Mouse (Mus musculus): Measurements from ENCODE around the gene Cyth1. TPM values are rescaled to one million over a fixed set of nuclear protein-coding genes. Genes with fewer than 3 reads are reported as not detected.

Gene Cyth1
- polyA plus RNA-seq, 1 experiment from 2014 or later = 4.1 TPM

- Histone ChIP-seq H3K27ac (ENCODE audit: low read length) (no peak overlapping the region), H3K9me3 (replicated peaks; ENCODE audit: control insufficient read depth, low read length) (no peaks in the 10 kb centered on the region), H3K4me3 (ENCODE audit: low read depth, low read length) (no peak overlapping the region), H3K27me3 (ENCODE audit: control insufficient read depth, insufficient read depth, low read depth, low read length) (no peaks in the 10 kb centered on the region), H3K9ac (ENCODE audit: low read depth, low read length) (no peak overlapping the region), H3K36me3 (ENCODE audit: control insufficient read depth, insufficient read depth) (no peaks in the 10 kb centered on the region), H3K4me1 (ENCODE audit: control insufficient read depth, low read depth, low read length) (peaks cover 27% of the 10 kb centered on the region), H3K4me2 (ENCODE audit: low read depth, low read length) (peak overlapping the region; percentile 39; the same call in 1 of the 2 replicates)
- 43% methylated on average over 9 of the region's 9 CpGs for WGBS (ENCODE audit: insufficient replicate concordance)
- no peak for ATAC-seq (ENCODE audit: low read depth)
Measured at GRCm38 (mm10) chr11:118201833-118202409, 46.5 kb downstream of the Cyth1 start.

DNA sequence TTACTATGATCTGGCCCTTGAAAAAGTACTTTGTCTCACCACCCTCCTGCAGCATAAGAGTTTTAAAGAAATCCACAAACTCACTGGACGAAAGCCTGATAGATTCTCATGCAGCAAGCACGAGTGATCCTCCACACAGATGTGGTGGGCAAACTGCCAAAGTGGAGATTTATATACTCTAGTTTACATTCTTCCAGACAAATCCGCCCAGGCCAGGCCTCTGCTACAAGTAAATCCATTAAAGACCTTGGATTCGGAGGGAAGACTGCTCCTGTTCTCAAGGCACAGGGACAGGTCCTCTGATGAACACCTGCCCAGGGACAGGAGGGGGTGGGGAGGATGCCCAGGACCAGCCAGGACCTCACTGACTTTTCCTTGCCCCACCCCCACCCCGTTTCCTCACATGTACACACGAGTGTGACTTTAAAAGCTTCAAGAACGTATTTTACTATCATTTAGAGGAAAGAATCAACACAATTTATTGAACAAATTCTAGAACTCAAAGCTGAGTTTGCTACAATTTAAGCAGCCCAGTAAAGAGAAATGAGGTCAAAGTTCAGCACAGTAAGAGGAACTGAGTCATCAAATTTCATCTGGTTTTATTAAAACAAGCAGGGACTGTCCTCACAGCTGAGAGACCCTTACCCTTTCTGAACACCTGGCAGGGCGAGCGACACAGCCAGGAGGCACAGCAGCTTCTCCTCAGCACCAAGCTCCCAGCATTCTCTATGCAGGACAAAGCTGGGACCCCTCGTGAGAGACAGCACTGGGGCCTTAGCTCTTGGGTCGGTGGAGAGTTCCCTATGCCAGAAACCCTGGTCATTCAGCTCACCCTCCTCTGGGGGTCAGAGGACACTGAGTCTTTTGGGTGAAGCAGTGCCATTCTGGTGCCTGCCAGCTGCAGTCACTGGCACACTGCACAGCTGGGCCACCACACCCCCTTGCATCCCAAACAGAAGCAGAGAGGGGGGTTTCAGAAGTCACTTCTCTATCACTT is 47.3 kb downstream of the Cyth1 start:
- H3K27me3 ChIP-seq (ENCODE audit: control insufficient read depth, insufficient read depth, low read depth, low read length) = no peaks in the 10 kb centered on the region
- H3K4me3 ChIP-seq (ENCODE audit: low read depth, low read length) = no peak overlapping the region
- no peak overlapping the region for H3K4me2 ChIP-seq (ENCODE audit: low read depth, low read length)
- H3K9ac ChIP-seq (ENCODE audit: low read depth, low read length) = no peak overlapping the region
- no peak for ATAC-seq (ENCODE audit: low read depth)
- H3K9me3 ChIP-seq (replicated peaks; ENCODE audit: control insufficient read depth, low read length) = no peaks in the 10 kb centered on the region
- no peak overlapping the region for H3K27ac ChIP-seq (ENCODE audit: low read length)
- no peaks in the 10 kb centered on the region for H3K36me3 ChIP-seq (ENCODE audit: control insufficient read depth, insufficient read depth)
- 43% methylated on average over 11 of the region's 11 CpGs for whole genome bisulfite sequencing (ENCODE audit: insufficient replicate concordance)
- peaks cover 27% of the 10 kb centered on the region for H3K4me1 ChIP-seq (ENCODE audit: control insufficient read depth, low read depth, low read length)

GRCm38 (mm10) chr11:118198296-118198600 is 50.1 kb downstream of the Cyth1 start:
- peaks cover 29% of the 10 kb centered on the region for H3K4me1 ChIP-seq (ENCODE audit: control insufficient read depth, low read depth, low read length)
- no peaks in the 10 kb centered on the region for H3K27me3 ChIP-seq (ENCODE audit: control insufficient read depth, insufficient read depth, low read depth, low read length)
- no peak overlapping the region for H3K9ac ChIP-seq (ENCODE audit: low read depth, low read length)
- no peak for ATAC-seq (ENCODE audit: low read depth)
- H3K27ac ChIP-seq (ENCODE audit: low read length) = no peak overlapping the region
- H3K9me3 ChIP-seq (replicated peaks; ENCODE audit: control insufficient read depth, low read length) = no peaks in the 10 kb centered on the region
- H3K36me3 ChIP-seq (ENCODE audit: control insufficient read depth, insufficient read depth) = no peaks in the 10 kb centered on the region
- WGBS (ENCODE audit: insufficient replicate concordance) = 65% methylated on average over 2 of the region's 2 CpGs
- no peak overlapping the region for H3K4me3 ChIP-seq (ENCODE audit: low read depth, low read length)
- no peak overlapping the region for H3K4me2 ChIP-seq (ENCODE audit: low read depth, low read length)

- no peak for ATAC-seq (ENCODE audit: low read depth)
- H3K4me1 ChIP-seq (ENCODE audit: control insufficient read depth, low read depth, low read length) = peaks cover 24% of the 10 kb centered on the region
- H3K27me3 ChIP-seq (ENCODE audit: control insufficient read depth, insufficient read depth, low read depth, low read length) = no peaks in the 10 kb centered on the region
- H3K9me3 ChIP-seq (replicated peaks; ENCODE audit: control insufficient read depth, low read length) = no peaks in the 10 kb centered on the region
- no peak overlapping the region for H3K4me2 ChIP-seq (ENCODE audit: low read depth, low read length)
- no peaks in the 10 kb centered on the region for H3K36me3 ChIP-seq (ENCODE audit: control insufficient read depth, insufficient read depth)
- no peak overlapping the region for H3K27ac ChIP-seq (ENCODE audit: low read length)
- H3K9ac ChIP-seq (ENCODE audit: low read depth, low read length) = no peak overlapping the region
- 61% methylated on average over 13 of the region's 13 CpGs for WGBS (ENCODE audit: insufficient replicate concordance)
- H3K4me3 ChIP-seq (ENCODE audit: low read depth, low read length) = no peak overlapping the region
Measured at GRCm38 (mm10) chr11:118197508-118198295, 50.7 kb downstream of the Cyth1 start.

DNA sequence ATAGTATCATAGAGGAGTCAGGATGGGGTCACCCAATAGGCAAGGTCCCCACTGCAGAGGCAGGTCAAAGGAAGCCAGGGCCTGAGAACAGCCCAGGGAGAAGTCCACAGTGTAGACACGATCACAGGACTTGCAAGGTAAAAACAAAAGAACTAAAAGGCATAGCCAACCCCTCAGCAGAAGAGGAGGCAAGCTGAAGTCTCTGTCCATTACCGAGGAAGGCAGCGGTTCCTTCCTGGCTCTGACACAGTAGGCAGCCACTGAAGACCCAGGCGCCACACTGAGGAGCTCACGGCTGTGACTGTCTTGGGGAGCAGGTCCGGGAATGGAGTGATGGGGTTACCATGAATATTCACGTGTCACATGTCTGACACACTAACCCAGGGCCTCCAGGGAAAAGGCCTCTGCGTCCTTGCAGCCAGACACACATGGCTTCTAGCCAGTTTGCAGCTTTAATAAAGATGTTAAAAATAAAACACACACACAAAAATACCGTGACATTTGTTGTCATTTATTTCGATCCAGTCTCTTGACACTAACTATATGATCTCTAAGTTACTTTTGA is 51.5 kb downstream of the Cyth1 start:
- Histone ChIP-seq H3K36me3 (ENCODE audit: control insufficient read depth, insufficient read depth) (no peaks in the 10 kb centered on the region), H3K4me3 (ENCODE audit: low read depth, low read length) (no peak overlapping the region), H3K4me2 (ENCODE audit: low read depth, low read length) (no peak overlapping the region), H3K4me1 (ENCODE audit: control insufficient read depth, low read depth, low read length) (peaks cover 16% of the 10 kb centered on the region), H3K9me3 (replicated peaks; ENCODE audit: control insufficient read depth, low read length) (no peaks in the 10 kb centered on the region), H3K9ac (ENCODE audit: low read depth, low read length) (no peak overlapping the region), H3K27me3 (ENCODE audit: control insufficient read depth, insufficient read depth, low read depth, low read length) (no peaks in the 10 kb centered on the region), H3K27ac (ENCODE audit: low read length) (no peak overlapping the region)
- ATAC-seq (ENCODE audit: low read depth) = no peak
- WGBS (ENCODE audit: insufficient replicate concordance) = 61% methylated on average over 10 of the region's 10 CpGs

- ATAC-seq (ENCODE audit: low read depth) = no peak
- Histone ChIP-seq H3K27me3 (ENCODE audit: control insufficient read depth, insufficient read depth, low read depth, low read length) (no peaks in the 10 kb centered on the region), H3K27ac (ENCODE audit: low read length) (no peak overlapping the region), H3K36me3 (ENCODE audit: control insufficient read depth, insufficient read depth) (no peaks in the 10 kb centered on the region), H3K9ac (ENCODE audit: low read depth, low read length) (no peak overlapping the region), H3K9me3 (replicated peaks; ENCODE audit: control insufficient read depth, low read length) (no peaks in the 10 kb centered on the region), H3K4me2 (ENCODE audit: low read depth, low read length) (no peak overlapping the region), H3K4me3 (ENCODE audit: low read depth, low read length) (no peak overlapping the region), H3K4me1 (ENCODE audit: control insufficient read depth, low read depth, low read length) (peaks cover 7% of the 10 kb centered on the region)
- WGBS (ENCODE audit: insufficient replicate concordance) = 68% methylated on average over 14 of the region's 14 CpGs
Measured at GRCm38 (mm10) chr11:118193390-118194147, 54.8 kb downstream of the Cyth1 start.

- Histone ChIP-seq H3K36me3 (ENCODE audit: control insufficient read depth, insufficient read depth) (no peaks in the 10 kb centered on the region), H3K4me3 (ENCODE audit: low read depth, low read length) (no peak overlapping the region), H3K4me2 (ENCODE audit: low read depth, low read length) (no peak overlapping the region), H3K4me1 (ENCODE audit: control insufficient read depth, low read depth, low read length) (peaks cover 7% of the 10 kb centered on the region), H3K9me3 (replicated peaks; ENCODE audit: control insufficient read depth, low read length) (no peaks in the 10 kb centered on the region), H3K27me3 (ENCODE audit: control insufficient read depth, insufficient read depth, low read depth, low read length) (no peaks in the 10 kb centered on the region), H3K27ac (ENCODE audit: low read length) (no peak overlapping the region), H3K9ac (ENCODE audit: low read depth, low read length) (no peak overlapping the region)
- ATAC-seq (ENCODE audit: low read depth) = no peak
- 68% methylated on average over 5 of the region's 5 CpGs for WGBS (ENCODE audit: insufficient replicate concordance)
Measured at GRCm38 (mm10) chr11:118192973-118193372, 55.4 kb downstream of the Cyth1 start.

DNA sequence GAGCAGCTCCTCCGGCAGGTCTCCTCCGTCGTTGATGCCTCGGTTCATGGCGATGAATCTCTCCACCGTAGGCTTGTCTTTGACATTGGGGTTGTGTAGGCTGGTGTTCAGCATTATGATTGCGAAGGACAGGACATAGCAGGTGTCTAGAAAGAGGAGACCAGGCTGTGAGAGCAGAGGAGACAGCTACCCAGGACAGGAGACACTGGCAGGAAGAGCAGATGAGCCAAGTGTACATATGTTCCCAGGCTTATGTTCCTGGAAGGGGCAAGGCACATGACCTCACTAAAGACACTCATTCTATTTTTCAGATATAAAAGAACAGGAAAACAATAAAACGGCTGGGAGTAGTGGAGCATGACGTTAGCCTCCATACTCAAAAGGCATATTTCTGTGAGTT is 65.6 kb downstream of the Cyth1 start:
- no peaks in the 10 kb centered on the region; the same call in 1 of the 2 replicates for H3K36me3 ChIP-seq (ENCODE audit: control insufficient read depth, insufficient read depth)
- ATAC-seq (ENCODE audit: low read depth) = no peak
- no peaks in the 10 kb centered on the region for H3K27me3 ChIP-seq (ENCODE audit: control insufficient read depth, insufficient read depth, low read depth, low read length)
- H3K4me3 ChIP-seq (ENCODE audit: low read depth, low read length) = no peak overlapping the region
- no peaks in the 10 kb centered on the region for H3K9me3 ChIP-seq (replicated peaks; ENCODE audit: control insufficient read depth, low read length)
- no peak overlapping the region for H3K9ac ChIP-seq (ENCODE audit: low read depth, low read length)
- 82% methylated on average over 9 of the region's 9 CpGs for WGBS (ENCODE audit: insufficient replicate concordance)
- no peaks in the 10 kb centered on the region; the same call in 1 of the 2 replicates for H3K4me1 ChIP-seq (ENCODE audit: control insufficient read depth, low read depth, low read length)
- no peak overlapping the region for H3K27ac ChIP-seq (ENCODE audit: low read length)
- H3K4me2 ChIP-seq (ENCODE audit: low read depth, low read length) = no peak overlapping the region
